Mouse (Mus musculus) kidney, adult 9 months (tissue): ENCODE results near the gene Timp3.

ENCODE experiments used
- DNase-seq: peaks from one replicate; pipeline ENCODE4 v3.0.0; 2022

Gene Timp3

DNA sequence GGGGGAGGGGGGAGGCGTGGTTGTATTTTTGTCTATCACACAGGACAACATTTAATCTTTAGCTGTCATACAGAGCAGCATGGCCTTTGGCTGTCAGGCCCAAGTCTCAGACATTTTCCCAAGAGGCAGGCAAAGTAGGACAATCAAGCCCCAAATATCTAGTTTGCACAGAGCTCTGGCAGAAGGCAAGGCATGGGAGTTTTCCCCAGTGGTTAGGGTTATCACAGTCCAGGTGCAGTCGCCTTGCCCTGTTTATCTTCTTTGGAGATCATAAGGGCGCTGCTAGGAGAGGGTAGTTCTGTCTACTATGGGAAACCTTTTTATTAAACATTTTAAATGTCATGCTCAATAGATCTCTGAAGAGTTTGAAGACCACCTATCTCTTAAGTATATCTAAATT lies 92.2 kb downstream of the Timp3 start:
- no peak for DNase-seq

GRCm38 (mm10) chr10:86397577-86398346 lies 97.6 kb downstream of the Timp3 start:
- DNase-seq = no peak

GRCm38 (mm10) chr10:86398347-86398720 lies 98.2 kb downstream of the Timp3 start:
- peak; percentile 66 for DNase-seq
